Mouse (Mus musculus) E14TG2a.4 (cell line): ENCODE measurements around the gene Arrdc2.

Source experiments
- CTCF ChIP-seq: conservative IDR thresholded peaks from 2 replicates; pipeline ENCODE4 v1.5.1; 2014; ENCODE audit warnings: low read length
- NANOG ChIP-seq: IDR thresholded peaks from 2 replicates; pipeline ENCODE4 v1.6.1; 2014; ENCODE audit warnings: borderline replicate concordance, low read length, mixed read lengths
- POU5F1 ChIP-seq: IDR thresholded peaks from 2 replicates; pipeline ENCODE4 v1.6.1; 2014; ENCODE audit warnings: low read length, borderline replicate concordance

DNA sequence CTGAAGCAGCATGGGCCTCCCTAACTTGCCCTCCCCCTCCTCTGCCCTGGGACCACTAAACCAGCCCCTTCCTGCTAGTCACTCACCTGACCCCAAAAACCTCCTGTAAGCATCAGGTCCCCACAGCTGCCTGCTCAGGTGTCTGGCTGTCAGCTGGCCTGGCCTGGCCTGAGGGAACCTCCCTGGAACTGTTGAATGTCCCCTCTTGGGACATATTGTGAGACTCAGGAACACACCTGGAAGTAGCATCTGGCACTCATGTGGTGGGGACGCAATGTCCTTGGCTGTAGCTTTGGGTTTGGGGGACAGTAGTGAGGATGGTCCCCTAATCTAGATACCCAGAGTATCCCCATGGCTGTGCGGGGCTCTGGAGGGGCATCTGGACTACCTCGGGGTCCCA is 5.4 kb downstream of the Arrdc2 start:
- TF ChIP-seq CTCF (no peak), NANOG (no peak), POU5F1 (no peak)
